Mouse (Mus musculus): ENCODE data around the gene Gm4779.
"Not testable (repeated sequence)": the region's sequence is repeated elsewhere in the genome, so short reads cannot be mapped to it uniquely, and the experiment has no call there.

Gene Gm4779

DNA sequence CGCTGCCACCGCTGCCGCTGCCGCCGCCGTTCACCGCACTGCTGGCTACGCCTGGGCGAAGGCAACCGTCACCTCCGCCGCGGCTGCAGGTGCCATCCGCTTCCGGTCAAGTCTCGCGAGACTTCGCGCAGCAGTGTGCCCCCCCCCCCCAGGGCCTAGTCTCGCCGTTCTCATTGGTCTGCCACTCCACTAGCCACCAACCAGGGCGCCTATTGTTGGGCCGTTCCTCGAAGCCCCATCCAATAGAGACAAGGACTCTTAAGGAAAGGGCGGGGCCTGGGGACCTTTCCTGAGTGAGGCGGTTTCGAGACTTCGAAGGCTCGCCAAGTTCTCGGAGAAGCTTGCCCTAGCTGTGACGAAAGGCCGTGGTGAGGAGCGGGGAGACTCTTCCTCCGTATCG, at the start of gene Gm4779, which contains the start of gene 8030474K03Rik:
Gene Gm4779 (minus strand): TSS at position 82 of the 400 bp plus-strand sequence.
Gene 8030474K03Rik (plus strand): TSS at position 315 of the 400 bp plus-strand sequence.
- DNase-seq (ENCODE audit: low spot score): no peak

DNA sequence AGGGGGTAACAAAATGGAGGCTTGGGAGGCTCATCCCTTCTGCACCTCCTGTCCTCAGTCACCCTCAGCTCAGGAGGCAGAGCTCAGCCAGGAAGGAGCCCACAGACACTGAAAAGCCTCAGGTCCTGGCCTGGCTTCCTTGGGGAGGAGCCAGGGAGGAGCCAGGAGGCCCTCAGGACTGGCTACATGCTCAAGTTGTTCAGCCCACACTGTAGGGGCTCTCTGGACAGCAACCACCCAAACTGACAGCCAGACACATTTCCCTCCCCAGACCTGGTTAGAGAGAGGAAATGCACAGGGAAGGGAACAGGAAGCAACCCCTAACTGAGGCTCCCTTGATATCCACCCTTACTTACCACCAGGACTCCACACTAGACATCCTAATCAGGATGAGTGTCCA, 25.8 kb upstream of the Gm4779 start:
- DNase-seq (ENCODE audit: low spot score): not testable (repeated sequence)

DNA sequence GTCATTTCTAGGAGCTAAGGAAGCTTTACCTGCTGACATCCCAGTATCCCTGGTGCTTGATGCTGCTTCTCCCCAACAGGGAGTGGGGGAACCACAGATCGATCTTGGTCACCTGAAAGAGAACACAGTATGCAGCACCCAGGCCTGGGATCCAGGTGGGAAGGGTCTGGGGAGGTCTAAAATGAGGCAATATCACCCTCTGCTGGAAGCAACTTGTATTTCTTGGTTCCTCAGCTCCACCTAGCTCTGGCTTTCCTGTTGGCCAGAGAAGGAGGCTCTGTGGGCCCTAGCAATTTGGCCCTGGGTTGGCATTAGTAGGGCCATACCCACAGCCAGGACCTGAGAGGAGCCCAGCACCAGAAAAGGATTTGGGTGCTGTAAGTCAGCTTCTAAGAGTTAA, 24.9 kb upstream of the Gm4779 start:
- no peak for DNase-seq (ENCODE audit: low spot score)

DNA sequence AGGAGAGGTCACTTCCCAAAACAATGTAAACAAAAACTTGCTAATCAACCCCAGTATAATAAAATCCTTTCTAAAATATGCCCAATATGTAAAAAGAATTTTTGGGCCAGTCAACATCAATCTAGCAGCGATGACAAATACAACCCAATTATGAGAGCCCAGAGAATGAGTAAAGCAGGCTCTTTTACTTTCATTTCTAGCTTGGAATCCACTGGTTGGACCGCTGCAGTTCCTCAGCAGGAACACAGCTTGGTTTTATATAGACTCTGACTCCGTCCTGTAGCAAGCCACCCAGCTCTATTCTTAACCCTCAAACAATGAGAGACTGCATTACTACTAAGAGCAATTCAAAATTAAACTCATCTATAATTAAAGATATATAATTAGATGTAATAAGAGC, 17.5 kb upstream of the Gm4779 start:
- no peak for DNase-seq (ENCODE audit: low spot score)

DNA sequence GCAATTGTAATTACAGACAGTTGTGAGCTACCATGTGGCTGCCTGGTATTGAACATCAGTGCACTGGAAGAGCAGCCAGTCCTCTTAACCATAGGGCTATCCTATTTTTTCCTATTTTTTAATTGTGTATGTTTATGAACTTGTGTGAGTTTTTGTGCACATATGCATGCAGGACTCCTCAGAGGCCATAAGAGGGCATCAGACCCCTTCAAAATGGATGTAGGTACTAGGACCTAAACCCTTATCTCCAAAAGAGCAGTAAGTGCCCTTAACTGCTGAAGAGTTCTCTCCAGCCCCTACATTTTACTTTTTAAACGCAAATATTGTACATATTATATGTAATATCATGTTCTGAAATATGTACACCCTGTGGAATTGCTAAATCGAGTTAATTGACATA, 11.3 kb upstream of the Gm4779 start:
- no peak for DNase-seq (ENCODE audit: low spot score)

DNA sequence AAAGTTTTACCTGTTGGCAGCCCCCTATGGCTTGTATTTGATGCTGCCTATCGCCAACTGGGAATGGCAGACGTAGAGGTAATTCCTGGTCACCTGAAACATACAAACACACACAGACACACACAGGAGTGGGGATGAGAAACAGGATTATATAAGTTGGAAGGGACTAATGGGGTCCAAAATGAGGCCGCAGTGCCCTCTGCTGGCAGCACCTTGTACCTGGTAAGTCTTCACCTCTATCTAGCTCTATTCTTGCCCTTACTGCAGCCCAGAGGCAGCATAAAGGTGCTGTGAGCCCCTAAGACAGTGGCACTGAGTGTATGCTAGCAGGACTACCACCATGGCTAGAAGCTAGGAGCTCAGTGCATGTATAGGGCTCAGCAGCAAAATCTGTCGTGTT, 2.7 kb downstream of the Gm4779 start:
- DNase-seq (ENCODE audit: low spot score): peak; percentile 3

DNA sequence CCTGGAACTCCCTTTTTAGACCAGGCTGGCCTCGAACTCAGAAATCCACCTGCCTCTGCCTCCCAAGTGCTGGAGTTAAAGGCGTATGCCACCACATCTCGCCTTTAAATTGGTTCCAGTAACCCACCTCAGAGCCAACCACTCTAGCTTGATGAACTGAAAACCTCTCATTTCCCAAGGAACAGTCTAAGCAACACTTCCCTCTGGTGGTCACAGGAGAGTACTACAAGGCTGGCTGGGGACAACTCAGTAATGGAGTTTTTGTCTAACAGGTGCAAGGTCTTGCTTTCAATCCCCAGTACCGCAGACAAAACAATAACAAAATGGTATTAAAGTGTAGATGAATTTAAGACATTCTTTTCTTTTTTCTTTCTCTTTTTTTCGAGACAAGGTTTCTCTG, 22.2 kb downstream of the Gm4779 start:
- peak; percentile 46 for DNase-seq (ENCODE audit: low spot score)

DNA sequence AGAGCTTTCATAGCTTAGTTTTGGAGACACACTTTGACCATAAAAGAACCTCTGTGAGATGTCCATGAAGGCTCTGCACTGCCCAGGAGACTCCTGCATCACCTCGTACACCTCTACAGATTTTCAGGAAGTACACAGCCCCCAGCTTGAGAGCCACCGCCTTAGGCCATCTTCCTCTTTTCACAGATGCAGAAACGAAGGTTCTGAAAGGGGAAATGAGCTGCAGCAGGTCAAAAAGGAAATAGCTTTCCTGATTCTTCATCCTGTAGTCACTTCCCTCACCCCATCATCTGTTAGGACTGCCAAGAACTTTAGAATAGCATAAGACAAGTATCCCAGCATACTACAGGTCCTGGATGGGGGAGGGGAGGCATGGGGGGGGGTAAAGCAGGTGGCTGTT, 23.9 kb downstream of the Gm4779 start:
- no peak for DNase-seq (ENCODE audit: low spot score)

DNA sequence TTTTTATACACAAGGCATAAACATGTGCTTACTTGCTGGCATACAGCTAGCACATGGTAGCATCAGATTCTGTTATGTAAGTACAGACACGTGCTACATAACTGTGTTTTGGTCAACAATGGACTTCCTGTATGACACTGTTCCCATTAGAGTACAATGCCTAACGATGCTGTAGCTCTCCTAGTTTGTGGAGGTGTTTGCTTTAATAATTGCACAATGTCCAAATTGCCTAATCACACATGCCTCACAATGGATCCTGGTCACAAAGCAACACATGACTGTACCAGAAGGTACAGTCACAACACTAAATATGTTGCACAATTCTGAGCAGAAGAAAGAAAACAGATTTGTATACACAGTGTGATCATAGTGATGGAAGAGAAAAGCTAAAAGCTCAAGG, 24.7 kb downstream of the Gm4779 start:
- DNase-seq (ENCODE audit: low spot score): no peak

DNA sequence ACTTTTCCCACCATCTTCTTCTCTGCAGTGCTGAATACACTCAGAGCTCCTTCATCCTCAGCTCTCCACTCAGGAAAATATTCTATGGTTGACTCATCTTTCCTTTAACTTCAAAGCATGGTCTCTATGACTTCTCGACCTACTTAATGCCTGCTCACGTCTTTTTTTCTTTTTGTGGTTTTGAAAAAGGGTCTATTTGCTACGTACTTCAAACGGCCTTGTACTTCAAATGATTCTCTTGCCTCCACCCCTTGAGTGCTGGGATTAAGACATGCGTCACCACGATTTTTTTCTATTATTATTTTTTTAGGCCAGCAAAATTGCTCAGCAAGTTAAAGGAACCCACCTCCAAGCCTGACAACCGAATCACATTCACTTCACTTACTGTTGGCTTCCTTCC, 26.9 kb downstream of the Gm4779 start:
- DNase-seq (ENCODE audit: low spot score): peak; percentile 18

DNA sequence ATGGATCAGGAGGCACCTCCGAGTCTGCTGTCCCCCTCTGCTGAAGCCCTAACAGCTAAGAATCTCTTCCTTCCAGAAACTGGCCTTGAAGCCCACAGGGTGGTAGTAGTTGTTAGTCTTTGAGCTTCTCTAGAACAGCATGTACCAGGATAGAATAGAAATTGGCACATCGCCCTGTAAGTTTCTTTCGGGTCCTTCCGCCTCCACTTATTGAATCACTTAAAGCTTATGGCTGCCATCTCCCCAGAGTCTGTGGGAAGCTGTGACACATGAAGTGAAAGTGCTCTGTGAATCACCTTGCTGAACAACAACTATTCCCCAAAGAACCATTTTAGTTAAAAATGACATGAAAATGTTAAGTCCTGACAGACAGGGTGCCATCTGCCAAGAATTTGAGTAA, 29.1 kb downstream of the Gm4779 start:
- DNase-seq (ENCODE audit: low spot score): no peak

DNA sequence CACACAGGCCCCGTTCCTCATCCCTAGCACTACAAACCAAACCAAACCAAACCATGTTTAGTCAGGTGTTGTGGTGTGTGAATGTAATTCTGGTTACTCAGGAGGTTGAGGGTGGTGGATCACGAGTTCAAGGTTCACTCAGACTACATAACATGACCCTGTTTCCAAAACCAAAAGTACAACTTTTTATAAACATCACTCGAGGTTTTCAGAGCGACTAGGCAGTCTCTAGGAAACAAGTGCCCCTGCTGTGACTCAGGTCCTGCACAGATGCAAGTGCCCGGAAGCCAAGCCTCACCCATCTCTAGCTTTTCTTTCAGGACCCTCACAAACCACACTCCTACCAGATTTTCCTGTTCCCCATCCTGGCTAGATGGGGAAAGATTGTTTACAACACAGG, 29.6 kb downstream of the Gm4779 start:
- DNase-seq (ENCODE audit: low spot score): no peak

DNA sequence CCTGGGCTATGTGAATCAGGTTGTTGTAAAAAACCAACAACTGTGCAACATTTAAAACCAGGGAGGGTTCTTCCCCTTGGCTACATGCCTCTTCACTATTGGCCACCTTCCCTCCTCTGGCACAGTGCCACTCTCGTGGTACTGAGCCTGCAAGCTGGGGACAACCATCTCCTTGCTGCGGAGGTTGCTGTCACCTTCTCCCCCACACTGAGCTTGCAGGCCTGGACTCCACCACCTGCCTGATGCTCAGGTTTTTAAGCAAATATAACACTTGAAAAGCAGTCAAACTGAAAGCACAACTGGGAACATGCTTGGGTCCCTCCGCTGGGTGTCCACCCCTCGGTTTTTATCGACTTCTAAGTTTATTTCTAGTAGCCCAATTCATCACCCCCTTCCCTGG, 39.7 kb downstream of the Gm4779 start:
- DNase-seq (ENCODE audit: low spot score): no peak

DNA sequence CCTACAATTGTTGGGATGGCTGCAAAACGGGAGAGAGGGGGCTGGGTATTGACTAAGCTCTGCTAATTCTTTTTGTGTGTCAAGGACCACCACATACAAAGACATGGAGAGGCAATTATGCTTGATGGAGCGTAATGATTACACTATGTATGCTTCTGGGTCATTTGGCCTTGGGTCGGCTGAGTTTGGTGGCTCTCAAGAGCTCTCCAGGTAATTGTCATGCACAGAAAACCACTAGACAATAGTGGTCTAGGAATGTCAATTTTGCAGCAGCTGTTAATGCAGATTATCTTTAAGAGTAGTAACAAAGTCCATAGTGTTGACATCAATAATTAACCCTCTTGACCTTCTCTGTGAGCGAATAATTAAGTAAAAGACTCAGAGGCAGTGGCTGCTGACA, 44.1 kb downstream of the Gm4779 start:
- no peak for DNase-seq (ENCODE audit: low spot score)

DNA sequence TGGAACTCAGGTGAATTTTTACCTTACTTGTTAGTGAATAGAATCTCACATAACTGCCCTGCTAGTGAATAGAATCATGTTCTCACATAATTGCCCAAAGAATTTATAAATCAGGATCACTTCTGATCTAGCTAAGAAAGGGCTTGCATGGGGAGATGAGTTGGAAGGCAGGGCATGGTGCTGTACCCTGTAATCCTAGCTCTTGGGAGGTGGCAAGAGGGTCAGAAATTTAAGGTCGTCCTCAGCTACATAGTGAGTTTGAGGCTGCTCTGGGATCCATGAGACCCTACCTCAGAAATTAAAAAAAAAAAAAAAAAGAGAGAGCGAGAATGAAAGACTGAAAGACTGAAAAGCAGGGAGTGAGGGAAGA, 53.2 kb downstream of the Gm4779 start:
- DNase-seq (ENCODE audit: low spot score): no peak

DNA sequence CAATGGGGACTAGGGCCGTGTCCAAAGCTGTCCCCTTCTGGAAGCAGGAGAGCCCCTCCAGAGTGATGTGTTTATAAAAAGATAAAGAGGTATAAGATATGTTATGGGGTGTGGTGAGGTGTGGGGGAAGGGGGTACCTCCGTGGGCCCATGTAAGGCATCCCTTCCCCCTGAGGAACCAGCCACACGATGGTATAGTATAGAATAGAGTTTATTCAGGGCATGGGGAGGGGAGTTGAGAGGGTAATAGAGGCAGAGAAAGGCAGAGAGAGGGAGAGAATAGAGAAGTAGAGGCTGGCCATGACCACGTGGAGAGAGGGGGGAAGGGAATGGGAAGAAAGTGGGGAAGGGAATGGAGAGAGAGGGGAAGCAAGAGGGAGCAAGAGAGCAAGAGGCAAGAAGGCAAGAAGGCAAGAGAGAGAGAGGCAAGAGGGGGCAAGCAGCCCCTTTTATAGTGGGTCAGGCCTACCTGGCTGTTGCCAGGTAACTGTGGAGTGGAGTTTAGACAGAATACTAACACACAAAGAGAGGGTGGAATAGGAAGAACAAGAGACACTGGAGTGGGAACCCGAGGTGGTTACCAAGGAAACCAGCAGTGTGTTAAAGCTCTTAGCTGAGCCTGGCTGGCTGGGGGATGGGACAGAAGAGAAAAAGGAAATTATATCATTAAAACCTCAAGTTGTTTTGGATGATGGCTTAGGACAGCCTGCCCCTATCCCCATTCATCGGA, 53.7 kb downstream of the Gm4779 start:
- DNase-seq (ENCODE audit: low spot score): no peak

Measured in T-cell, adult 2 months (primary cell).